Mouse (Mus musculus) MEL (cell line): ENCODE results near the gene Pcca. TPM values are rescaled to one million over a fixed set of nuclear protein-coding genes. Genes with fewer than 3 reads are reported as not detected.
A peak's percentile ranks its signal among the peaks of the same experiment; 100 is the strongest.

Source experiments
- DNase-seq: peaks from one replicate; pipeline ENCODE4 v3.0.0; 2011; ENCODE audit warnings: low read depth, low spot score
- H3K27ac ChIP-seq: 2 replicates; pipeline ENCODE4 v1.5.1; 2012; ENCODE audit warnings: low read depth, mild to moderate bottlenecking, control low read depth, low read length, moderate library complexity; ENCODE audit not compliant: control insufficient read depth
- H3K27me3 ChIP-seq, 2 experiments: fragments of 150-350 bp in 1 of 2; sonication (generic) in 1 of 2; 2 replicates each; pipeline ENCODE4 v1.6.1; 2012; ENCODE audit warnings: low read length in 2 of 2, mild to moderate bottlenecking in 2 of 2, improper control_type of control experiment in 1 of 2, moderate library complexity in 1 of 2; ENCODE audit not compliant: insufficient read depth in 2 of 2, control insufficient read depth in 1 of 2
- H3K36me3 ChIP-seq, 2 experiments: 2 replicates each; pipeline ENCODE4 v1.6.1; 2012 to 2014; ENCODE audit warnings: low read length in 2 of 2, improper control_type of control experiment in 1 of 2, inconsistent platforms in 1 of 2, mild to moderate bottlenecking in 1 of 2; ENCODE audit not compliant: insufficient read depth in 2 of 2, control insufficient read depth in 1 of 2
- H3K4me1 ChIP-seq, 2 experiments: fragments of 150-350 bp in 1 of 2; sonication (generic) in 1 of 2; 2 replicates each; pipeline ENCODE4 v1.6.1; 2012; ENCODE audit warnings: low read length in 2 of 2, improper control_type of control experiment in 1 of 2, mild to moderate bottlenecking in 1 of 2; ENCODE audit not compliant: insufficient read depth in 2 of 2, control insufficient read depth in 1 of 2
- H3K4me3 ChIP-seq, 2 experiments: fragments of 150-350 bp in 1 of 2; sonication (generic) in 1 of 2; 2 replicates each; pipeline ENCODE4 v1.5.1; 2012; ENCODE audit warnings: low read depth in 2 of 2, low read length in 2 of 2, mild to moderate bottlenecking in 2 of 2, moderate library complexity in 2 of 2, control low read depth in 1 of 2, improper control_type of control experiment in 1 of 2; ENCODE audit not compliant: control insufficient read depth in 1 of 2, insufficient read depth in 1 of 2
- H3K79me2 ChIP-seq: 2 replicates; pipeline ENCODE4 v1.6.1; 2012; ENCODE audit warnings: mild to moderate bottlenecking, low read length, moderate library complexity; ENCODE audit not compliant: control insufficient read depth, poor library complexity, insufficient read depth
- H3K9ac ChIP-seq: 2 replicates; pipeline ENCODE4 v1.6.1; 2012; ENCODE audit warnings: low read depth, mild to moderate bottlenecking, control low read depth, low read length, moderate library complexity; ENCODE audit not compliant: control insufficient read depth, poor library complexity, severe bottlenecking
- H3K9me3 ChIP-seq: fragments of 150-350 bp; sonication (generic); replicated peaks from 2 replicates; pipeline ENCODE4 v1.6.1; 2012; ENCODE audit warnings: mild to moderate bottlenecking, low read length, improper control_type of control experiment, moderate library complexity; ENCODE audit not compliant: insufficient read depth
- CHD2 ChIP-seq: IDR thresholded peaks from 2 replicates; pipeline ENCODE4 v1.6.1; 2011; ENCODE audit warnings: low read length, improper control_type of control experiment
- CTCF ChIP-seq, 3 experiments: IDR thresholded peaks in 2 of 3; conservative IDR thresholded peaks in 1 of 3; 2 replicates each; pipeline ENCODE4 v1.5.1; 2011 to 2012; ENCODE audit warnings: low read length in 3 of 3, low read depth in 2 of 3, mild to moderate bottlenecking in 2 of 3, improper control_type of control experiment in 1 of 3, inconsistent platforms in 1 of 3, mixed read lengths in 1 of 3, moderate library complexity in 1 of 3; ENCODE audit not compliant: control insufficient read depth in 1 of 3, insufficient read depth in 1 of 3, poor library complexity in 1 of 3, severe bottlenecking in 1 of 3
- ELF1 ChIP-seq: IDR thresholded peaks from 2 replicates; pipeline ENCODE4 v1.6.1; 2014; ENCODE audit warnings: low read depth, mild to moderate bottlenecking, inconsistent platforms, low read length, improper control_type of control experiment, moderate library complexity
- EP300 ChIP-seq, 2 experiments: IDR thresholded peaks; 2 replicates each; pipeline ENCODE4 v1.6.1; 2011; ENCODE audit warnings: improper control_type of control experiment in 2 of 2, low read length in 2 of 2, low read depth in 1 of 2, mild to moderate bottlenecking in 1 of 2
- ETS1 ChIP-seq: IDR thresholded peaks from 2 replicates; pipeline ENCODE4 v1.6.1; 2012; ENCODE audit warnings: low read depth, mild to moderate bottlenecking, inconsistent platforms, low read length, improper control_type of control experiment, moderate library complexity
- GABPA ChIP-seq: IDR thresholded peaks from 2 replicates; pipeline ENCODE4 v1.6.1; 2012; ENCODE audit warnings: low read depth, mild to moderate bottlenecking, inconsistent platforms, low read length, improper control_type of control experiment, moderate library complexity
- GATA1 ChIP-seq: IDR thresholded peaks from 2 replicates; pipeline ENCODE4 v1.6.1; 2011; ENCODE audit warnings: low read depth, low read length, improper control_type of control experiment
- MEF2A ChIP-seq: IDR thresholded peaks from 2 replicates; pipeline ENCODE4 v1.6.1; 2014; ENCODE audit warnings: low read depth, mild to moderate bottlenecking, inconsistent platforms, low read length, improper control_type of control experiment; ENCODE audit not compliant: poor library complexity, insufficient replicate concordance, severe bottlenecking; ENCODE audit errors: extremely low read depth
- MYC ChIP-seq: IDR thresholded peaks from 2 replicates; pipeline ENCODE4 v1.6.1; 2011; ENCODE audit warnings: low read depth, mild to moderate bottlenecking, low read length, improper control_type of control experiment, moderate library complexity
- RAD21 ChIP-seq: IDR thresholded peaks from 2 replicates; pipeline ENCODE4 v1.6.1; 2011; ENCODE audit warnings: mild to moderate bottlenecking, low read depth, low read length, improper control_type of control experiment
- RCOR1 ChIP-seq: IDR thresholded peaks from 2 replicates; pipeline ENCODE4 v1.6.1; 2012; ENCODE audit warnings: low read depth, mild to moderate bottlenecking, inconsistent platforms, low read length, improper control_type of control experiment
- SMC3 ChIP-seq: IDR thresholded peaks from 2 replicates; pipeline ENCODE4 v1.6.1; 2011; ENCODE audit warnings: low read depth, low read length, improper control_type of control experiment
- TAL1 ChIP-seq: IDR thresholded peaks from 2 replicates; pipeline ENCODE4 v1.6.1; 2012; ENCODE audit warnings: mild to moderate bottlenecking, inconsistent platforms, low read length, moderate library complexity, mixed read lengths
- TBP ChIP-seq: IDR thresholded peaks from 2 replicates; pipeline ENCODE4 v1.8.0; 2011; ENCODE audit warnings: low read depth, low read length, improper control_type of control experiment
- UBTF ChIP-seq: IDR thresholded peaks from 2 replicates; pipeline ENCODE4 v1.6.1; 2012; ENCODE audit warnings: low read depth, mild to moderate bottlenecking, inconsistent platforms, low read length, improper control_type of control experiment, moderate library complexity, borderline replicate concordance; ENCODE audit not compliant: insufficient read depth
- USF1 ChIP-seq: IDR thresholded peaks from 2 replicates; pipeline ENCODE4 v1.6.1; 2014; ENCODE audit warnings: low read depth, mild to moderate bottlenecking, inconsistent platforms, low read length, improper control_type of control experiment, moderate library complexity
- ZC3H11A ChIP-seq: IDR thresholded peaks from 2 replicates; pipeline ENCODE4 v1.6.1; 2012; ENCODE audit warnings: low read depth, mild to moderate bottlenecking, inconsistent platforms, low read length, improper control_type of control experiment
- polyA plus RNA-seq, 2 experiments: library from polyadenylated mRNA; stranded (reverse) in 1 of 2; unstranded in 1 of 2; fragments of >175 nt in 1 of 2; fragments of >200 nt in 1 of 2; gene quantifications; 2 replicates each; pipeline versions ENCODE4 v1.2.1 to v1.2.4; 2012; ENCODE audit warnings: low replicate concordance in 2 of 2, low read depth in 1 of 2; ENCODE audit not compliant: insufficient read length in 2 of 2, insufficient read depth in 1 of 2, missing spikeins in 1 of 2
- total RNA-seq: library from RNA; depleted of rRNA; stranded (reverse); fragments of 300-350 nt; gene quantifications from 2 replicates; pipeline ENCODE4 v1.2.3, GENCODE M21; 2012

Gene Pcca
- total and polyA plus RNA-seq, 3 experiments, result 21.2 to 22.7 TPM; not detected in 1

GRCm38 (mm10) chr14:122898550-122898949 lies 364.4 kb downstream of the Pcca start:
- TF ChIP-seq TBP (no peak), CTCF (IDR thresholded peaks at IDR 0.05 in 2 of 3, conservative IDR thresholded peaks at IDR 0.05 in 1 of 3; ENCODE audit: control insufficient read depth in 1 of 3, insufficient read depth in 1 of 3, low read depth in 2 of 3, low read length in 3 of 3, poor library complexity in 1 of 3, severe bottlenecking in 1 of 3) (peak in 2 of 3 experiments; percentile 35 to 52; a peak in 3 of 6 replicates), RCOR1 (no peak), GATA1 (no peak), ZC3H11A (peak; percentile 31; the same call in 1 of the 2 replicates), SMC3 (peak; percentile 57), USF1 (no peak), RAD21 (peak; percentile 44)
- no peaks in the 10 kb centered on the region for H3K79me2 ChIP-seq
- no peak overlapping the region for H3K4me3 ChIP-seq
- no peak overlapping the region for H3K9ac ChIP-seq
- no peaks in the 10 kb centered on the region for H3K27me3 ChIP-seq
- no peaks in the 10 kb centered on the region; a peak in 1 of 4 replicates for H3K4me1 ChIP-seq
- H3K27ac ChIP-seq, result no peak overlapping the region
- peak; percentile 44 for DNase-seq
- H3K9me3 ChIP-seq, result no peaks in the 10 kb centered on the region
- H3K36me3 ChIP-seq, result peaks cover 2% of the 10 kb centered on the region in 2 experiments; a peak in 1 of 4 replicates

- TF ChIP-seq GABPA, result no peak
- TF ChIP-seq USF1, result no peak
- no peak for TF ChIP-seq UBTF
- no peak for TF ChIP-seq ETS1
- no peak for TF ChIP-seq RAD21
- TF ChIP-seq ELF1, result no peak
- TF ChIP-seq MEF2A, result no peak
- no peak for TF ChIP-seq CHD2
- TF ChIP-seq EP300 (IDR thresholded peaks at IDR 0.05; ENCODE audit: low read depth in 1 of 2, low read length in 2 of 2), result no peak
- no peak for TF ChIP-seq TAL1
- no peak for TF ChIP-seq MYC
- no peak for TF ChIP-seq SMC3
- TF ChIP-seq, all 39 proteins: peak for 0
- DNase-seq, result no peak
- Histone ChIP-seq H3K79me2 (no peaks in the 10 kb centered on the region), H3K4me3 (no peak overlapping the region), H3K27ac (no peak overlapping the region), H3K27me3 (no peaks in the 10 kb centered on the region), H3K9me3 (no peaks in the 10 kb centered on the region), H3K9ac (no peak overlapping the region), H3K4me1 (no peaks in the 10 kb centered on the region; a peak in 1 of 4 replicates), H3K36me3 (peaks cover 2 to 4% of the 10 kb centered on the region in 2 experiments; a peak in 3 of 4 replicates)
These were observed 366.6 kb downstream of the Pcca start for GRCm38 (mm10) chr14:122900679-122901078.
